Mouse (Mus musculus) midbrain, embryonic 12.5 days (tissue): ENCODE measurements around the gene Golga1. TPM values are rescaled to one million over a fixed set of nuclear protein-coding genes. Genes with fewer than 3 reads are reported as not detected.

ENCODE experiments used
- ATAC-seq: fragments of 200-750 bp; cut with Nextera tagmentation; 2 replicates; pipeline ENCODE4 v1.8.0; 2017; ENCODE audit warnings: low read depth, moderate TSS enrichment, moderate library complexity; ENCODE audit not compliant: low FRiP score
- H3K27ac ChIP-seq: fragments of 300-500 bp; sonication (generic); replicated peaks from 2 replicates; pipeline ENCODE4 v1.5.1; 2016; ENCODE audit warnings: mild to moderate bottlenecking
- H3K27me3 ChIP-seq: fragments of 300-500 bp; sonication (generic); 2 replicates; pipeline ENCODE4 v1.6.1; 2016; ENCODE audit warnings: mild to moderate bottlenecking
- H3K36me3 ChIP-seq: fragments of 300-500 bp; sonication (generic); 2 replicates; pipeline ENCODE4 v1.6.1; 2016
- H3K4me1 ChIP-seq: fragments of 300-500 bp; sonication (generic); 2 replicates; pipeline ENCODE4 v1.6.1; 2016
- H3K4me2 ChIP-seq: fragments of 300-500 bp; sonication (generic); replicated peaks from 2 replicates; pipeline ENCODE4 v1.6.1; 2016; ENCODE audit warnings: mild to moderate bottlenecking, moderate library complexity
- H3K4me3 ChIP-seq: fragments of 300-500 bp; sonication (generic); 2 replicates; pipeline ENCODE4 v1.5.1; 2016; ENCODE audit warnings: mild to moderate bottlenecking
- H3K9ac ChIP-seq: fragments of 300-500 bp; sonication (generic); replicated peaks from 2 replicates; pipeline ENCODE4 v1.6.1; 2016; ENCODE audit warnings: mild to moderate bottlenecking, moderate library complexity
- H3K9me3 ChIP-seq: fragments of 300-500 bp; sonication (generic); 2 replicates; pipeline ENCODE4 v1.6.1; 2016; ENCODE audit warnings: mild to moderate bottlenecking
- WGBS: fragments of 180-500 bp; shearing (Covaris S2); methylation state at CpG from one replicate; pipeline ENCODE4 v1.1.7; 2016; 5-methylcytosine and 5-hydroxymethylcytosine counted together
- polyA plus RNA-seq: library from polyadenylated mRNA; unstranded; fragments of >200 nt; fragmentation: Nextera tagmentation; extraction: Ambion mirVana; gene quantifications from 2 replicates; pipeline ENCODE4 v1.2.1, GENCODE M21; 2016

The Golga1 gene
- polyA plus RNA-seq, 1 experiment from 2014 or later: 38.6 TPM

DNA sequence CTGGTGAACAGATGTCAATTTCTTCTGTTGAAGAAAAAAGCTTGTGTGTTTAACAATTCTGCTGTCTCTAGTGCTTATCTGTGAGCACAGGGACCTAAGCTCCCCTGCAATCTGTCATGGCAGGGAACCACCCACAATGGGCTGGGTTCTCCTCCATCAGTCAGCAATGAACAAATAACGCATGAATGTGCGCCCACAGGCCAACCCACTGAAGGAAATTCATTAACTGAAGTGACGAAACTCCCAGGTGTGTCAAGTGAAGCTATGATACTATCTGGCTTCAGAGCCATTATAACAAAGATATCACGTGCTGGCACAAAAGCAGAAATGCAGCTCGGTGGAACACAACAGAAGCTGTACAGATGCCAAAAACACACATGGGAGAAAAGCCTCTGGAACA lies 95.3 kb downstream of the Golga1 start:
- H3K4me1 ChIP-seq: no peaks in the 10 kb centered on the region
- H3K36me3 ChIP-seq: no peaks in the 10 kb centered on the region
- H3K9me3 ChIP-seq: no peaks in the 10 kb centered on the region
- no peak overlapping the region for H3K4me2 ChIP-seq
- no peaks in the 10 kb centered on the region for H3K27me3 ChIP-seq
- no peak overlapping the region for H3K4me3 ChIP-seq
- no peak overlapping the region for H3K27ac ChIP-seq
- 89% methylated on average over 5 of the region's 5 CpGs for WGBS
- no peak for ATAC-seq
- H3K9ac ChIP-seq: no peak overlapping the region

DNA sequence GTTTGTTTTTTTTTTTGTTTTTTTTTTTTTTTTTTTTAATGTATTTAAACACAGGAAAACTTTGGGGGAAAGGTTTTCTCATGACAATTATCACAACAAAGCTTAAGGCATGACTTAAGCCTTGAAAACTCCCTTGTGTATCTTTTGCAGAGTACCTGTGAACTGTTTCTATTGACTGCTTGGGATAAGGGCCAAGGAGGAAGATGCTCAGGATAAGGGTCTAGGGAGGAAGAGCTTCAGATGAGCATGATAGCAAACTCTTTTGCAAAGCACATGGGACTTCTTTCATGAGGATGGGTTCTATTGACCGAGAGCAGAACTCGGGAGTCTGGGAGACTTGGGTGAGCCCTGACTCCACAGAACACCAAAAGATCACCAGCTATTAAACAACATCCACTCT lies 95.7 kb downstream of the Golga1 start:
- Histone ChIP-seq H3K27ac (no peak overlapping the region), H3K9me3 (no peaks in the 10 kb centered on the region), H3K4me2 (no peak overlapping the region), H3K27me3 (no peaks in the 10 kb centered on the region), H3K36me3 (no peaks in the 10 kb centered on the region), H3K4me1 (no peaks in the 10 kb centered on the region), H3K4me3 (no peak overlapping the region), H3K9ac (no peak overlapping the region)
- WGBS: 98% methylated on average over 2 of the region's 2 CpGs
- no peak for ATAC-seq

Other genes starting within 250 kb of the Golga1 start
- gene Nr6a1, start 137.9 kb downstream of the Golga1 start, polyA plus RNA-seq: 2.8 and 3.0 TPM in 2 replicates
- 2.9 and 3.8 TPM in 2 replicates for gene Olfml2a, start 133.6 kb downstream of the Golga1 start, polyA plus RNA-seq
- 1.7 and 1.9 TPM in 2 replicates for gene Wdr38, start 68.1 kb downstream of the Golga1 start, polyA plus RNA-seq
- 124 and 134 TPM in 2 replicates for gene Arpc5l, start 60.2 kb downstream of the Golga1 start, polyA plus RNA-seq
- gene Rpl35, start 59.9 kb downstream of the Golga1 start, polyA plus RNA-seq: 938 and 967 TPM in 2 replicates
- 15.5 and 17.8 TPM in 2 replicates for gene Scai, start 125.2 kb upstream of the Golga1 start, polyA plus RNA-seq
- 82.9 and 84.5 TPM in 2 replicates for gene Ppp6c, start 160.9 kb upstream of the Golga1 start, polyA plus RNA-seq